Mouse (Mus musculus): ENCODE data around the gene Sart1. TPM values are rescaled to one million over a fixed set of nuclear protein-coding genes. Genes with fewer than 3 reads are reported as not detected.
"Not testable (repeated sequence)": the region's sequence is repeated elsewhere in the genome, so short reads cannot be mapped to it uniquely, and the experiment has no call there.

The Sart1 gene
- total RNA-seq, 1 experiment = 111 TPM

DNA sequence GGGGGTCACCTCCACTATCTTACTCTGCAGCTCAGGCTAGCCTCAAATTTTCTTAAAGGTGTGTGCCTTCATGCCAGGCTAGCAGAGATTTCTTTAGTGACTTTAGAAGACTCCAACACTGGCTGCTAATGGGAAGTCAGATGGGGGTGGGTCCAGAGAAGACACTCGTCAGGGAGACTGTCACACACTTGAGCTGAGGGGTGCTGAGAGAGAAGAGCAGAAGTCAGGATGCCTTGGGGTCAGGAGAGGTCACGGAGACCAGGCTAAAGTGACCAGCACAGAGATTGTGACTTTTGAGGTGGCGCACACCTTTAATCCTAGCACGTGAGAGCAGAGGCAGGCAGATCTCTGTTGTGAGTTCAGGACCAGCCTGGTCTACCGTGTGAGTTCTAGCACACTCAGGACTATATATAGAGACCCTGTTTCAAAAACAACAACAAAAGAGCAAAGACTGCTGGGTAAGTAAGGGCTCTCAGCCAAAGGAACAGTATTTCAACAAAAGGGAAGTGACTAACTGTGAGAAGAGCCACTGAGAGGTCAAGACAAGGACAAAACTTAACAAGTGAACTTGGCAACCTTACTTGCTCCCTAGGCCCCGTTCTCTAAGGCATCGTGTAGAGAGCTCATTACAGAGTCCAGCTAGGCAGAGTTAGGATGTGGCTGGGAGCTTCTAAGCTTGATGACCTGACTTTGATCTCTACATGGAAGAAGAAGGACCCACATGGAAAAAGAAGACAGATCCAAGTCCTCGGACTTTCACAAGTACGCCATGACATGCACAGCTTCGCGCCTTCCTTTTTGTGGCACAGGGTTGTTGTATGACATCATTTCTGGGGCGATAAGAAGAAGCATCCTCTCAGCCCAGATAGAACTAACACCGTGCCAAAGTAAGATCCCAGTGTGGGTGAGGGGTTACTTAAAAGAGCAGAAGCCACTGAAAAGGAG, 19.8 kb upstream of the Sart1 start:
- no peak for DNase-seq (ENCODE audit: low read depth, low spot score)
- no peak for TF ChIP-seq HCFC1 (IDR thresholded peaks at IDR 0.05; ENCODE audit: borderline replicate concordance, insufficient read depth, low read length)
- no peak for TF ChIP-seq CHD2 (IDR thresholded peaks at IDR 0.05; ENCODE audit: low read depth, low read length)
- no peak for TF ChIP-seq ZNF384 (IDR thresholded peaks at IDR 0.05; ENCODE audit: low read depth, low read length)

DNA sequence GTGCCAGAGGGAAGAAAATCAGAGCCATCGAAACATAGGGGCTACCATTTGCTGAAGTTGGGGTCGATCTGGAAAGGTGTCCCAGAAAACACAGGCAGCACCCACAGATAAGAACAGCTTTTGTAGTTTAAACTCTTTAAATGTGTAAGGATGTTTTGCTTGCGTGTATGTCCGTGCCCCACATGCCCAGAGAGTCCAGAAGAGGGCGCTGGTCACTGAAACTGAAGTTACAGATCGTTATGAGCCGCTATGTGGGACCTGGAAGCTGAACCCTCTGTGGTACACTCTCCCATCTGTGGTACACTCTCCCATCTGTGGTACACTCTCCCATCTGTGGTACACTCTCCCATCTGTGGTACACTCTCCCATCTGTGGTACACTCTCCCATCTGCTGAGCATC, 18.6 kb upstream of the Sart1 start:
- no peak for TF ChIP-seq MAFK (IDR thresholded peaks at IDR 0.05; ENCODE audit: insufficient read depth, low read depth, low read length)
- TF ChIP-seq ZNF384 (IDR thresholded peaks at IDR 0.05; ENCODE audit: low read depth, low read length) = no peak
- H3K9me3 ChIP-seq (ENCODE audit: control insufficient read depth, insufficient read depth, low read depth, low read length) = no peaks in the 10 kb centered on the region
- DNase-seq (ENCODE audit: low read depth, low spot score) = peak; percentile 41
- H3K9ac ChIP-seq (ENCODE audit: insufficient read depth, low read depth, low read length, poor library complexity, severe bottlenecking) = peak overlapping the region; percentile 78
- in situ Hi-C loops (cut with MboI; ENCODE audit: low sequenced_read_pairs in 2 of 2, unreplicated experiment in 2 of 2) = no loop called here
- no peaks in the 10 kb centered on the region for H3K36me3 ChIP-seq (ENCODE audit: control insufficient read depth, insufficient read depth, low read length, poor library complexity, severe bottlenecking)
- peak overlapping the region; percentile 65 to 74; a peak in 3 of 4 replicates for H3K4me3 ChIP-seq (ENCODE audit: insufficient read depth in 1 of 2, low read depth in 1 of 2, low read length in 2 of 2, poor library complexity in 1 of 2, severe bottlenecking in 1 of 2)
- H3K4me1 ChIP-seq (ENCODE audit: control insufficient read depth in 2 of 2, insufficient read depth in 2 of 2, low read length in 2 of 2, poor library complexity in 1 of 2) = peaks cover 0 to 8% of the 10 kb centered on the region in 2 experiments; a peak in 2 of 4 replicates
- peak overlapping the region; percentile 89; the same call in 1 of the 2 replicates for H3K27ac ChIP-seq (ENCODE audit: insufficient read depth, low read depth, low read length, poor library complexity, severe bottlenecking)

More for the DNA sequence above, 19.8 kb upstream of the Sart1 start:
- no peak overlapping the region for H3K27ac ChIP-seq (ENCODE audit: insufficient read depth, low read depth, low read length, poor library complexity, severe bottlenecking)
- no peaks in the 10 kb centered on the region for H3K9me3 ChIP-seq (ENCODE audit: control insufficient read depth, insufficient read depth, low read depth, low read length)
- peaks cover 0 to 8% of the 10 kb centered on the region in 2 experiments; a peak in 2 of 4 replicates for H3K4me1 ChIP-seq (ENCODE audit: control insufficient read depth in 2 of 2, insufficient read depth in 2 of 2, low read length in 2 of 2, poor library complexity in 1 of 2)
- H3K9ac ChIP-seq (ENCODE audit: insufficient read depth, low read depth, low read length, poor library complexity, severe bottlenecking) = no peak overlapping the region
- in situ Hi-C loops (cut with MboI; ENCODE audit: low sequenced_read_pairs in 2 of 2, unreplicated experiment in 2 of 2) = no loop called here
- no peak overlapping the region for H3K4me3 ChIP-seq (ENCODE audit: insufficient read depth in 1 of 2, low read depth in 1 of 2, low read length in 2 of 2, poor library complexity in 1 of 2, severe bottlenecking in 1 of 2)
- no peaks in the 10 kb centered on the region for H3K36me3 ChIP-seq (ENCODE audit: control insufficient read depth, insufficient read depth, low read length, poor library complexity, severe bottlenecking)

DNA sequence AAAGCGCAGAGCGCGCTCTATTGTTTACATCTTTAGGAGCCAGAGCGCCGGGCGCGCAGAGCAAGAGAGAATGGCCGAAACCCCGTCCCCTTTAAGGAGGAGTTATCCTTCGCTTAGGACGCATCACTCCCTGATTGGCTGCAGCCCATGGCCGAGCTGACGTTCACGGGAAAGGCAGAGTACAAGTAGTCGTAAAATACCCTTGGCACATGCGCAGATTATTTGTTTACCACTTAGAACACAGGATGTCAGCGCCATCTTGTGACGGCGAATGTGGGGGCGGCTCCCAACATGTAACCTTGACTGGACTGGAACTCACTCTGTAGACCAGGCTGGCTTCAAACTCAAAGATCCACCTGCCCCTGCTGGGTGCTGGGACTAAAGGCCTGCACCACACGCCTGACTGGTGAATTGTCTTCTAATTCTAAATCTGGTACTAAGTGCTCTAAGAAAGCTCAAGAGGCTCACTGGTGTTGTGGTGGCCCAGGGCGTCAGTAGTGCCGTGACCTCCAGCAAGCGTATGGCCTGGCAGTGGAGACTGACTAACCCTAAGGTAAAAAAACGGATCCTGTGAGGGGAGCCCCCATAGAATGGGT, 18.1 kb upstream of the Sart1 start:
- H3K4me3 ChIP-seq (ENCODE audit: insufficient read depth in 1 of 2, low read depth in 1 of 2, low read length in 2 of 2, poor library complexity in 1 of 2, severe bottlenecking in 1 of 2) = peak overlapping the region; percentile 65 to 76; a peak in 3 of 4 replicates
- peak overlapping the region; percentile 89; the same call in 1 of the 2 replicates for H3K27ac ChIP-seq (ENCODE audit: insufficient read depth, low read depth, low read length, poor library complexity, severe bottlenecking)
- H3K9me3 ChIP-seq (ENCODE audit: control insufficient read depth, insufficient read depth, low read depth, low read length); H3K4me1 ChIP-seq (ENCODE audit: control insufficient read depth in 2 of 2, insufficient read depth in 2 of 2, low read length in 2 of 2, poor library complexity in 1 of 2); H3K36me3 ChIP-seq (ENCODE audit: control insufficient read depth, insufficient read depth, low read length, poor library complexity, severe bottlenecking); in situ Hi-C loops (cut with MboI; ENCODE audit: low sequenced_read_pairs in 2 of 2, unreplicated experiment in 2 of 2); DNase-seq (ENCODE audit: low read depth, low spot score): not testable (repeated sequence)
- H3K9ac ChIP-seq (ENCODE audit: insufficient read depth, low read depth, low read length, poor library complexity, severe bottlenecking) = peak overlapping the region; percentile 78

DNA sequence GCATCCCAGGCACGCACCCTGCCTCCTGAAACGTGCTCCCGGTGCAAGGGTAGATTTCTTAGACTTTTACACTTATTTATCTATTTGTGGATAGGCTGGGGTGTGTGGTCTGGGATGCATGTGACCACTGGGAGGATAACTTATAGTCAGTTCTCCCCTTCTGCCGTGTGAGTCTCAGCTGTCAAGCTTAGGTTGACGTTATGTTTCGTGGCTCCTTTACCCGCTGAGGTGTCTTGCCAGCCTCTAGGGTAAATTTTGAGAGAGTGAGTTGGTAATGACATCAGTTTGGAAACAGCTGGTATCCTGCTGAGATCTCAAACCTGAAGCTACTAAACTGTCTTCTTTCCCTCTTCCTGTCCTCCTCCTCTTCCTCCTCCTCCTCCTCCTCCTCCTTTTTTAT, 17.4 kb upstream of the Sart1 start:
- in situ Hi-C loops (cut with MboI; ENCODE audit: low sequenced_read_pairs in 2 of 2, unreplicated experiment in 2 of 2) = no loop called here
- DNase-seq (ENCODE audit: low read depth, low spot score) = no peak
- H3K27ac ChIP-seq (ENCODE audit: insufficient read depth, low read depth, low read length, poor library complexity, severe bottlenecking) = no peak overlapping the region
- H3K9ac ChIP-seq (ENCODE audit: insufficient read depth, low read depth, low read length, poor library complexity, severe bottlenecking) = no peak overlapping the region
- peak overlapping the region; percentile 0 to 76; a peak in 3 of 4 replicates for H3K4me3 ChIP-seq (ENCODE audit: insufficient read depth in 1 of 2, low read depth in 1 of 2, low read length in 2 of 2, poor library complexity in 1 of 2, severe bottlenecking in 1 of 2)
- no peaks in the 10 kb centered on the region for H3K36me3 ChIP-seq (ENCODE audit: control insufficient read depth, insufficient read depth, low read length, poor library complexity, severe bottlenecking)
- no peaks in the 10 kb centered on the region for H3K9me3 ChIP-seq (ENCODE audit: control insufficient read depth, insufficient read depth, low read depth, low read length)
- TF ChIP-seq MAFK (IDR thresholded peaks at IDR 0.05; ENCODE audit: insufficient read depth, low read depth, low read length) = no peak
- TF ChIP-seq HCFC1 (IDR thresholded peaks at IDR 0.05; ENCODE audit: borderline replicate concordance, insufficient read depth, low read length) = no peak
- no peak for TF ChIP-seq ZNF384 (IDR thresholded peaks at IDR 0.05; ENCODE audit: low read depth, low read length)
- no peak for TF ChIP-seq ZC3H11A (IDR thresholded peaks at IDR 0.05; ENCODE audit: borderline replicate concordance, low read depth, low read length)
- TF ChIP-seq CHD2 (IDR thresholded peaks at IDR 0.05; ENCODE audit: low read depth, low read length) = no peak
- H3K4me1 ChIP-seq (ENCODE audit: control insufficient read depth in 2 of 2, insufficient read depth in 2 of 2, low read length in 2 of 2, poor library complexity in 1 of 2) = peaks cover 0 to 8% of the 10 kb centered on the region in 2 experiments; a peak in 2 of 4 replicates

Measured in ES-E14 (cell line).